Mouse (Mus musculus): ENCODE measurements around the gene Lrpprc.

DNA sequence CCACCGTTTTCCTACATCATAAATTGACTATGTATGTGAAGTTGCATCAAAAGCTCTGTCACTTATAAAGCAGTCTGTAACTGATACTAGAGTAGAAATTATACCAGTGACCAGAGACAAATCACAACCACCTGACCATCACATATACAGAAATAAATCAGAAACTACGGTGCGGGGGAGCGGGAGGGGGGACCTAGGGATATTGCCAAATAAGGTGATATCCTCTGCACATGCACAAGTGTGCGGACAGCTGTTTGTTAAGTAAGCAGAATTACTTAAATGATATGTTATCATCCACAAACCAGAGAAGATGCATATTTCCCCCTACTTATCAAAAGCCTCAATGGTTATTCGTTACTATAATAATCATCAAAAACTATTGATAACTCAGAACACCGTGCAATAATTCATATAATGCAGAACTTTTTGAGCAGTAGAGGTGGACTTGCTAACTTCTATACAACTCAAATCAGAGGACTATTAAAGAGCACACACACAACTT lies 12.1 kb downstream of the Lrpprc start:
- TF ChIP-seq CTCF (IDR thresholded peaks at IDR 0.05; ENCODE audit: low read depth, low read length) (no peak), GATA1 (IDR thresholded peaks at IDR 0.05; ENCODE audit: borderline replicate concordance, low read length) (no peak), POLR2AphosphoS5 (IDR thresholded peaks at IDR 0.05; ENCODE audit: insufficient replicate concordance, low read depth, low read length) (no peak), GATA2 (IDR thresholded peaks at IDR 0.05; ENCODE audit: borderline replicate concordance, low read depth, low read length) (no peak), TAL1 (conservative IDR thresholded peaks at IDR 0.05; ENCODE audit: low read depth, low read length) (peak; percentile 40)
